Mouse (Mus musculus) layer of hippocampus, postnatal 36 days (tissue): ENCODE measurements at regions not wholly inside any gene's neighbourhood (a gene's known extent, or its start where the extent isn't known, plus 50 kb on each side); places are given as distances from the start of the nearest gene placed in this dataset.

Experiments
- DNase-seq, 2 experiments: peaks; one replicate each; pipeline ENCODE4 v3.0.0; 2022

DNA sequence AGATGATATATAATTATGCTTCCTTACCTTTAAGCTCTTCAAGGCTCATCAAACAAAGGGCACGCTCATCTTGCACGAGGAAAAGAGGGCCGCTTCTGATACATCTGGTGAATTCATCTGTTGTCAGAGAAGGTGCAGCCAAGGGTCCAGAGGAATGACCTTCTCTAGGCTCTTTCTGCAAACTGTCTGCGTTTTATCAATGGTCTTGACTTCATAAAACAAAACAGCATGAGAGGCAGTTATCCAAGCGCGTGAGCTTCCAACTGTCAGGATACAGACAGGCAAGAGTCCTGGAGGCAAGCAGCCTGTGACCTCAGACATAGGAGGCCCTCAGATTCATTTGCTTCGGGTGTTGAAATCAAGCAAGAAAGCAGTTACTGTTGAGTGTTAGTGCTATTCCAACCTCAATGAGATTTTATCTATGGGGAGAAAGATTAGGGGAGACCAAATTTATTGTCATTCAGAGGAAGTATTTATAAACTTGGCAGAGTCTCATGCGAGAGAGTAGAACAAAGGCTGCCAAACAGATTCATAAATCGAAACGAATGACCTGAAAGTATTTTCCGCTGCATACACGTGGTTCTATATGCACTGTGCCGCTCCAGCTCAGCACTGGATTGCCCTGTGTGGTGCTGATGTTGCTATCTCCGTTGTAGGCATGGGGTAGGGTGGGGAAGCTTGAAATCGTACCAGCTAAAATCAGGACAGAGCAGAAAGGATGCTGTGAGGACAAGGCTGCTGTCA is 107.2 kb upstream of the Vangl1 start:
- DNase-seq: no peak

DNA sequence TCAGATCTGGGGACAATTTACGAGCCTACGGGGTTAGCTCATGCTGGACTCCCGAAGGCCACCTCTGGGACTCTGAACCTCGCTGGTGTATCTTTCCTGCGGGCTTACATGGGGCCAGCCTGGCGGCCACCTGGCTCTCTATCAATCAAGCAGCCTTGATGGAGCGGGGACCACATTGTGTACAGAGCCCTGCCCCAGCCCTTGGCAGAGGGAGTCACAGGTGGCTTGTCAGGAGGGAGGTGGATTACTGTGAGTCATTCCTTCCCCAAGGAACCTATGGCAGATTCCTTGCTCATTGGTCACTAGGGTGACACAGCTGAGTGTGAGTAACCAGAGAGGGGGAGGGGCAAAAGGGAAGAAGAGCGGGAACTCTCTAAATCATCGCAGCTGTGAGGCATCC is 105.8 kb upstream of the Vangl1 start:
- DNase-seq: no peak

DNA sequence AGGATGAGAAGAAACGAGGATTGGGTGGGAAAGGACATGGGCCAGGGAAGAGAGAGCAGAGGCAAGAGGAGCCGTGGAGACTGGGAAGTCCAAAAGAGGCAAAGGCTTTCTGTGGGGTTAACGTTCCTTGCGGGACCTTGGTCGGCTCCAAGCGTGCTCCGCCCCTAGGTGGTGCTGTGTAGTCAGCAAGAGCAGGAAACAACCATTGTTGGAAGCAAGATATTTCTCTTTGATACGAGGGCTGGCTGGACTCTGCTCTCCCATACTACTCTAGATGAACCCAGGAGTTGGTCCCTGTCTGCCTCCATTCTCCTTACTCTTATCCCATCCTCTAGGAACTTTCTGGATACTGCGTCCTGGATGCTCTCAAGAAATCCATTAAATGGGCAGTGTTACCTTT is 105.3 kb upstream of the Vangl1 start:
- peak; percentile 56 to 59 for DNase-seq

DNA sequence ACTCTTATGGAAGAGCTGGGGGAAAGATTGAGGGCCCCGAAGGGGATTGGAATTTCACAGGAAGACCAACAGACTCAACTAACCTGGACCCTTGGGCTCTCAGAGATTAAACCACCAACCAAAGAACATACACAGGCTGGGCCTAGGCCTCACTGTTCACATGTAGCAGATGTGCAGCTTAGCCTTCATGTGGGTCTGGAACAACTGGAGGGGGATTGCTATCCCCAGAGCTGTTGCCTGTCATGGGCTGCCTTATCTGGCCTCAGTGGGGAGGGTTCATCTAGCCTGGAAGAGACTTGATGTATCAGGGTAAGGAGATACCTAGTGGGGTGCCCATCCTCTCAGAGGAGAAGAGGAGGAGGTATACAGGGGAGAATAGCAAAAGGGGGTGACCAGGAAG is 103.2 kb upstream of the Vangl1 start:
- no peak for DNase-seq

DNA sequence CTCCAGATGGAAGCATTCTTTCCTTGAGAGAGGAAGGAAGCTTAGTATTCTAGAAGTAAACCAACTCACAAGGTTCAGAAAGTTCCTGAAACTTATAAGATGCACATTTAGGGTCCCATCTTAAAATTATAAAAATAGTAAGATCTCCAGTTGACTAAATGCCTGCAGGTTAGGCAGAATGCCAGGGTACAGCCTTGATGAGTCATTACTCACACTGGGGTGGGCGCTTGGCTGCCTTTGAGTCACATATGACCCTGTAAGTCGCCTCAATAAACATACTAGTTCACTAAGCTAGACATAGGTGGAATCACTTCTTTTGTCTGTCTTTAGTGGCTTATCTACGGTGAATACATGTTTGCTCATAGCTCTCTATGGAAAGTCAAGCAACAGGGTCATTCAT is 87.9 kb upstream of the Vangl1 start:
- no peak for DNase-seq

DNA sequence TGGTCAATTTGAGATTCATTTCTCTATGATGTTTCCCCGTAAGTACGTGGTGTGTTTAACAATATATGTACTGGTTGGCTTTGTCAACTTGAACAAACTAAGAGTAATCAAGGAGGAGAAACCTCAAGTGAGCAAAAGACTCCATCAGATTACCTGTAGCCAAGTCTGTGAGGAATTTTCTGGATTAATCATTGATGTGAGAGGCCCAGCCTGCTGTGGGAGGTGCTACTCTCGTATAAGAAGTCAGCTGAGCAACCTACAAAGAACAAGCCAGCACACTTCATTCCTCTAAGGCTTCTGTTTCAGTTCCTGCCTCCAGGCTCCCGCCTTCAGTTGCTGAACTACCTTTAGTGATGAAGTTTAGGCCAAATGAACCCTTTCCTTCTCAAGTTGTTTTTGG is 77.5 kb upstream of the Vangl1 start:
- no peak for DNase-seq

DNA sequence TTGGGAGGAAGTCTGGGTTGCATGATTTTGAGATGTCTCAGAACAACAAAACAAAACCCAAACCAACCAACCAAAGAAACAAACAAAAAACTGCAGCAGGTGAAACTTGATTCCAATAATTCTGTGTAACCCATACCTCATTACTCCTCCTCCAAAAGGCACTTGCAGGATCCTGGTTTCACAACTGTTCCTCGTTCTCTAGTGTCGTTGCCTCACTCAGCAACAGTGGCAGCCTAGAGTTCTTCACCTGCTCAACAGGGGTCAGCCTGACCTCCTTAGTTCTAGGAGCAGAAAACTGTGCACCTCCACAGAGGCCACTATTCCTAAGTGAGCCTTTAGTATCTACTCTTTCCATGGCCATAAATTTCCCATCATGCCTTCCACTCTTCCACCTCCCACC is 72.3 kb upstream of the Vangl1 start:
- no peak for DNase-seq

DNA sequence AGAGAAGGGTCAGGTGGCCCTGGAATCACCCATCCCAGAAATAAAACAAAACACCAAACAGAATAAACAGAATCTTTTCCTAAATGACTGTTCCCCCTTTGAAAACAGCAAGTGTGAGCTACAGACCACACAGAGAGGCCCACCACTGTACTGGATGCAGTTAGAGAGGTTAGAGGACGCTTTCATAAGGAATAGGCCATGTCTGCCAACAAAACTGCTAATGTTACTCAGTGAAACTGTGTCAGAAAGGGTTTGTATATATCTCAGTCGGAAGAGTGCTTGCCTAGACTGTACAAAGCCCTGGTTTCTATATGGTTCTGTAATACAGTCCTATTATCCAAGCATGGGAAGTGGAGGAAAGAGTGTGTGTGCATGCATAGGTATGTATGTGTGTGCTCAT is 71.8 kb upstream of the Vangl1 start:
- DNase-seq: no peak

DNA sequence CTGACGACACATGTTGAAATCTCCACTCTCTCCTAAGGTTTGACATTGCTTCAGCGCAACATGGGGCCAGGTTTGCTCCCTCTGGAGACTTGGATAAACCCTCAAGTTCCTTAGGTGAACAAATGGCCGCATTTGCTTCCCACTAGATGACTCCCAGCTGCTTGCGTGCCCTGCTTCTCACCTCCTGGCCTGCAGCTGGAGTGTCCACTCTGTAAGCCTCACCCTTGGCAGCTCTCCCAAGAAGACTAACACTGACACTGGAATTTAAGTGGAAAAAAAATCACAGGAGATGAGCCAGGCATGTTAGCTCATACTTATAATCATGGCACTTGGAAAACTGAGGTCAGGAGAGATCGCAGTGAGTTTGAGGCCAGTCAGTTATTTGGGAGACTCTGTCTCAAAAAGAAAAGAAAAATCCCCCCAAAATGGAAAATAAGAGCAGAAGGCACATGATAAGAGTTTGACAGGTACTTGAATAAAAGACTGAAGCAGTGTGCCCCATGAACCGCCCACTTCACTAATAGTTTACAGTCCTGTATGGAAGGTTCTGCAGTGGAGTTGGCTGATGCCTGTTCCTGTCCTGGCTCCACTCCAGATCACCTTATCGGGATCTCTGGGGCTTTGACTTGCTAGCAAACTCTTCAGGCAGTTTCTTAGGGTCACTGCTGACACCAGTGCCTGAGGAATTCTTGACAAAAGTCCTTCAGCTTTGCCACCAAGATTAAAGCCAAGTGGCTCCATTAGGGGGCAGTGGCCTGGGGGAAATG is 70.9 kb upstream of the Vangl1 start:
- DNase-seq: no peak

DNA sequence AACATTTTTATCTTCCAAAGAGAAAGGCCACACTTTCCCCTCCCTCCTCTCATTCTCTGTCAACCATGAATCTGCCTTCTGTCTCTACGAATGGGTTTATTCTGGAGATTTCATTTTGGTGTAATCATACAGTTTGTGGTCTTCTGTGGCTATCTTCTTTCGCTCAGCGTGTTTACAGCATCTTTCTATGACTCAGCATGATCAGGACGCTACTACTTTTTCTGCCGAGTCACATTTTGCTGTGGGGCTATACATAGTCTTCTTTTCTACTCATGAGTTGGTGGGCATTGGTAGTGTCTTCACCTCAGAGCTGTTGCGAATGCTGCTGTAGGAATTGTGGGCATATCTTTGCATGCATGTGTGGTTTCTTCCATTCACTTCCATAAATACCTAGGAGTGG is 66.3 kb upstream of the Vangl1 start:
- no peak for DNase-seq

DNA sequence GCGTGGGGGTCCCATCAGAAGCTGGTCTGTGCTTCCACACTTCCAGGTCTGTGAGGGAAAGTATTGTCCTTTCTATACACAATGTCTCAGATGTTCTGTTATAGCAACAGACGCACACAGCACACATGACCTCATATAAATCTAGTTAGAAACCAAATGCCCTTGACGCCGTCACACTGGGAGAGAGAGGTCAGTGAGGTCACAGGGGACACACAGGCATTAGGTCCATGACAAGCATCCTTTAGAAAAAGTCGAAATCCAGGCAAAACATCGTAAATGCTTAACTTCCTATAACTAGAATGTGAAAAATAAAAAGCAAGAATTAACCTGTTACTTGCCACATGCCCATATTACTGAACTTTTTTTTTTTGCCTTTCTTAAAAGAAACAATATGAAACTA is 65.8 kb upstream of the Vangl1 start:
- no peak for DNase-seq

DNA sequence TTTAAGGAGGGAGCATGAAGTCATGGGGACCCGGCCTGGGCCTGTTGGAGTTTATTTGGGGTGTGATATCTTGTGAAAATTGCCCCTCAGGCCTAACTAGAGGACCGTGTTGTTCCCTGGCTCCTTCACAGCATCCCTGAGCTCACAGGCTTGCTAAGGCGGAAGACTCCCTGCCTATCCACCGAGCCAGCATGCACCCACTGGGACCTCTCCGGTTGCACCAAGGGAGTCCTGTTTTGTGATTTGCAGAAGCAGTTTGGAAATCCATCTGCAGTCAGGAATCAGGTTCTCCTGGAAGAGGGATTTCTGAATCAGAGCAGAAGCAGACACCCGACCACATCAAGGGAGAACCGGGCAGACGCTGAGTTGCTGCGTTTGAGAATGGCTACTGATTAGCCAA is 61.6 kb upstream of the Vangl1 start:
- no peak for DNase-seq

DNA sequence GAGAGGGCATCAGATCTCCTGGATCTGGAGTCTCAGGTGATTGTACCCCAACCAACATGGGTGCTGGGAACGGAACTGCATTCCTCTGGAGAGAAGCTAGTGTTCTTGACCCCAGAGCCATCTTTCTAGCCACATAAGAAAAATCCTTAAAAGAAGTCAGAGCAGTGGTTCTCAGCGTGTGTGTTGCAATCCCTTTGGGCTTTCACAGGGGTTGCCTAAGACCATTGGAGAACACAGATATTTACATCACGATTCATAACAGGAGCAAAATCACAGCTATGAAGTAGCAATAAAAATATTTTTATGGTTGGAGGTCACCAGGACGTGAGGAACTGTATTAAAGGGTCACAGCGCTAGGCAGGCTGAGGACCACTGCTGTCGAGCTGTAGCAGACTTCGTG is 60.7 kb upstream of the Vangl1 start:
- DNase-seq: no peak

DNA sequence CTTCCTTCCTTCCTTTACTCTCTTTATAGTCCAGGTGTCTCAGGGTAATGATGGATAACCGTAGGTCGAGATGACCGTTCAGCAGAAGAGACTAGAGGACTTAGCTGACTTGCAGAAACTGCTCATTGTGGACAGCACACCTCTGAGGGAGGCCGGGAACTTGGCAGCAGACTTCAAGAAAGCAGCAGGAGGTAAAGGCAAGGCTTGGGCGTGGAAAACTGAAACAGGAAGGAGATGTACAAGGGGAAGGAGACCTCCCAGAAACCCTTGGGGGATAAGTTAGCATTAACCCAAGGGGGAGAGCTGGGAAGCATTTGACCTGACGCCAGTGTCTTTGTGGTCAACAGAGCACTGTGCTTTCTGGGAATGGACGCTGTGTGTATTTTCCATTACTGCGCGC is 58.8 kb upstream of the Vangl1 start:
- DNase-seq: no peak

DNA sequence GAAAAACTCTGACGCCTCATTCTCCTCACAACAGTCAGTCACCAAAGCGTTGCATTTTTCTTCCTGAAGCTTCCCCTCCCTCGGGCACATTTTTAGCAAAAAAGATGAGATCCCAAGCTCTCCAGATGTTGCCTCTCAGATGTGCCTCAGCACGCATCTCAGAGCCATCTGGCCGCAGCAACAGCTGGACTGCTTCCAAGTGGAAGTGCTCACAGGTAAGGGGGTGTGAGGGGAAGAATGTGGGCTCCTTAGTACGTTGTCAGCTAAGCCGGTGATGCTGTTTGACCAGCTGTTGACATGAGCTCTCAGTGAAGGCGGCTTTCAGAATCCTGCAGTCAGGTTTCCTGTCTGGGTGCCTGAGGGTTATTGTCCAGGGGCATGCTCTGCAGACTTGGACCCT is 58.2 kb upstream of the Vangl1 start:
- no peak for DNase-seq

DNA sequence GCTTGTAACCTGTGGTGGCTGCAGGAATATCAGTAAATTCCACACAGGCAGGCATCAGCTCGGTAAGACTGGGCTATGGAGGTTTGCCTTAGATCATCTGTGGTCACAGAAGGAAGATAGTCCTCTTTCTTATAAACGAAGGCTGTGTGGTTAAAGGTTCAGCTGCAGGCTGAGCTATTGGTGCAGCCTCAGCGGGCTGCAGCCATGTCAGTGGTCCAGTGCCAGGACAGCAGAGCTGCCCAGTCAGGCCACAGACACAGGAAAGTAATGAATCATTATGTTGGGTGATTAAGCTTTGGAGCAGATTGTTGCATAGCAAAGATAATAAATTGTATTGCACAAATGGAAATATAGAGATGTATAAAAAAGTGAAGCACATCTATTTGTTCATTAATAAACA is 57.0 kb upstream of the Vangl1 start:
- no peak for DNase-seq
